Comparison of ENCODE assay signal across 12 mouse cellular contexts in genomic region chr4:141254234-141254633, GRCm38 (mm10). TPM values are rescaled to one million over a fixed set of nuclear protein-coding genes. Genes with fewer than 3 reads are reported as not detected.
DNase-seq lines count a peak whose midpoint lies in the region; ATAC-seq and TF ChIP-seq lines count a peak whose summit lies in the region.
"Had no signal": no experiment of that assay in that cellular context is flagged by ENCODE, and none has a peak within 500 bp of the region (broad histone marks: within the 10 kb centered on the region; RNA-seq: fewer than 3 reads in every experiment).

No protein-coding gene starts in this region.

- WGBS in embryonic facial prominence, embryonic 13.5 days = 71% methylated on average over 16 of the region's 16 CpGs
- WGBS in embryonic facial prominence, embryonic 10.5 days = 86% methylated on average over 16 of the region's 16 CpGs
- 74% methylated on average over 16 of the region's 16 CpGs for WGBS in kidney, embryonic 16.5 days

- H3K27ac ChIP-seq in embryonic facial prominence, embryonic 13.5 days = peak overlapping the region; percentile 34
- H3K27ac ChIP-seq in embryonic facial prominence, embryonic 10.5 days (replicated peaks) = no peak overlapping the region
- no peak overlapping the region for H3K27ac ChIP-seq in kidney, embryonic 16.5 days (ENCODE audit: low read length)
- H3K27ac ChIP-seq in ES-E14 (ENCODE audit: insufficient read depth, low read depth, low read length, poor library complexity, severe bottlenecking) = no peak overlapping the region
- H3K27ac ChIP-seq: liver, embryonic 12.5 days had no signal

- DNase-seq in embryonic facial prominence, embryonic 10.5 days (ENCODE audit: low spot score) = no peak
- DNase-seq in kidney, postnatal 25 days = peak; percentile 47 to 57
- no peak for DNase-seq in ES-E14 (ENCODE audit: low read depth, low spot score)
- DNase-seq in lung, postnatal 10 days = peak; percentile 76
- DNase-seq in MN1 (ENCODE audit: low spot score) = no peak
- DNase-seq in frontal cortex, postnatal 14 days (ENCODE audit: low spot score in 2 of 2) = no peak
- DNase-seq: B cell, adult 2 months had no signal

- H3K4me1 ChIP-seq in embryonic facial prominence, embryonic 13.5 days = peaks cover 8% of the 10 kb centered on the region; the same call in 1 of the 2 replicates
- peaks cover 8% of the 10 kb centered on the region; the same call in 1 of the 2 replicates for H3K4me1 ChIP-seq in embryonic facial prominence, embryonic 10.5 days
- no peaks in the 10 kb centered on the region for H3K4me1 ChIP-seq in kidney, embryonic 16.5 days (ENCODE audit: insufficient read depth, low read length)
- H3K4me1 ChIP-seq in ES-E14 (ENCODE audit: control insufficient read depth in 2 of 2, insufficient read depth in 2 of 2, low read length in 2 of 2, poor library complexity in 1 of 2) = peaks cover 3 to 11% of the 10 kb centered on the region in 2 experiments
- H3K4me1 ChIP-seq: liver, embryonic 12.5 days had no signal

- peaks cover 45% of the 10 kb centered on the region for H3K36me3 ChIP-seq in embryonic facial prominence, embryonic 13.5 days
- H3K36me3 ChIP-seq in embryonic facial prominence, embryonic 10.5 days (replicated peaks) = peaks cover 26% of the 10 kb centered on the region
- 0 out of 2 replicates have a peak, but pooled peaks cover 4% of the 10 kb centered on the region for H3K36me3 ChIP-seq in kidney, embryonic 16.5 days (ENCODE audit: insufficient read depth, low read length)
- H3K36me3 ChIP-seq in ES-E14 (ENCODE audit: control insufficient read depth, insufficient read depth, low read length, poor library complexity, severe bottlenecking) = no peaks in the 10 kb centered on the region
- H3K36me3 ChIP-seq: liver, embryonic 12.5 days had no signal

- no peak overlapping the region for H3K9ac ChIP-seq in embryonic facial prominence, embryonic 13.5 days
- H3K9ac ChIP-seq in kidney, embryonic 16.5 days (replicated peaks; ENCODE audit: low read length) = no peak overlapping the region
- H3K9ac ChIP-seq in ES-E14 (ENCODE audit: insufficient read depth, low read depth, low read length, poor library complexity, severe bottlenecking) = 0 out of 2 replicates have a peak overlapping the region, but pooled peaks have one; percentile 1
- H3K9ac ChIP-seq: liver, embryonic 12.5 days had no signal

- no peaks in the 10 kb centered on the region for H3K9me3 ChIP-seq in embryonic facial prominence, embryonic 13.5 days
- H3K9me3 ChIP-seq in embryonic facial prominence, embryonic 10.5 days = no peaks in the 10 kb centered on the region; the same call in 1 of the 2 replicates
- H3K9me3 ChIP-seq in kidney, embryonic 16.5 days (ENCODE audit: low read length) = peaks cover 4% of the 10 kb centered on the region
- H3K9me3 ChIP-seq in ES-E14 (ENCODE audit: control insufficient read depth, insufficient read depth, low read depth, low read length) = no peaks in the 10 kb centered on the region
- H3K9me3 ChIP-seq: liver, embryonic 12.5 days had no signal

- H3K4me2 ChIP-seq in embryonic facial prominence, embryonic 13.5 days = 0 out of 2 replicates have a peak overlapping the region, but pooled peaks have one; percentile 3
- no peak overlapping the region for H3K4me2 ChIP-seq in kidney, embryonic 16.5 days (replicated peaks; ENCODE audit: low read depth, low read length)
- H3K4me2 ChIP-seq: liver, embryonic 12.5 days had no signal

- in situ Hi-C loops in ES-E14 (cut with MboI; ENCODE audit: low sequenced_read_pairs in 2 of 2, unreplicated experiment in 2 of 2) = no loop called here

- no peak overlapping the region for H3K4me3 ChIP-seq in embryonic facial prominence, embryonic 13.5 days
- no peak overlapping the region for H3K4me3 ChIP-seq in embryonic facial prominence, embryonic 10.5 days
- H3K4me3 ChIP-seq in kidney, embryonic 16.5 days (ENCODE audit: low read length) = no peak overlapping the region
- peak overlapping the region; percentile 11 to 26; a peak in 3 of 4 replicates for H3K4me3 ChIP-seq in ES-E14 (ENCODE audit: insufficient read depth in 1 of 2, low read depth in 1 of 2, low read length in 2 of 2, poor library complexity in 1 of 2, severe bottlenecking in 1 of 2)
- H3K4me3 ChIP-seq: liver, embryonic 12.5 days had no signal

- H3K27me3 ChIP-seq in embryonic facial prominence, embryonic 13.5 days = peaks cover 16% of the 10 kb centered on the region
- peaks cover 26% of the 10 kb centered on the region for H3K27me3 ChIP-seq in embryonic facial prominence, embryonic 10.5 days (replicated peaks; ENCODE audit: low read depth, poor library complexity, severe bottlenecking)
- peaks cover 3% of the 10 kb centered on the region for H3K27me3 ChIP-seq in kidney, embryonic 16.5 days (ENCODE audit: insufficient read depth, low read length)

- ATAC-seq in embryonic facial prominence, embryonic 13.5 days (ENCODE audit: insufficient number of reproducible peaks, insufficient read depth, low FRiP score, low TSS enrichment, low read depth) = no peak
- no peak; the same call in 1 of the 2 replicates for ATAC-seq in kidney, embryonic 16.5 days (ENCODE audit: low FRiP score, low TSS enrichment)
- ATAC-seq: inflammation-experienced regulatory T-cells, adult 6 months; liver, embryonic 12.5 days had no signal

TF ChIP-seq in ES-E14, 5 proteins besides CTCF, POLR2A, EP300 and RAD21:
- TF ChIP-seq CHD2 (IDR thresholded peaks at IDR 0.05; ENCODE audit: low read depth, low read length) (no peak), MAFK (IDR thresholded peaks at IDR 0.05; ENCODE audit: insufficient read depth, low read depth, low read length) (no peak), ZC3H11A (IDR thresholded peaks at IDR 0.05; ENCODE audit: borderline replicate concordance, low read depth, low read length) (no peak), HCFC1 (IDR thresholded peaks at IDR 0.05; ENCODE audit: borderline replicate concordance, insufficient read depth, low read length) (no peak), ZNF384 (IDR thresholded peaks at IDR 0.05; ENCODE audit: low read depth, low read length) (no peak)
TF ChIP-seq in ES-E14: peak in this region for 0.

RNA-seq across cellular contexts. Expression of gene Arhgef19, which starts 14.9 kb away (rescaled TPM):
- polyA plus RNA-seq in embryonic facial prominence, embryonic 13.5 days (2015; fragmentation: Nextera tagmentation; extraction: Ambion mirVana) = 18.9 and 23.3 TPM in 2 replicates
- 6.1 and 8.7 TPM in 2 replicates for polyA plus RNA-seq in embryonic facial prominence, embryonic 10.5 days (2016; fragmentation: Nextera tagmentation; extraction: Ambion mirVana)
- polyA plus RNA-seq in kidney, embryonic 16.5 days (2015; fragmentation: Nextera tagmentation; extraction: Ambion mirVana) = 9.6 and 11.2 TPM in 2 replicates
- 1.7 and 2.3 TPM in 2 replicates for total RNA-seq in ES-E14 (2012; rRNA removed)
- total RNA-seq: neutrophil, adult 5-6 weeks had no signal
- polyA plus RNA-seq: inflammation-experienced regulatory T-cells, adult 6 months had no signal

RNA-seq across cellular contexts. Expression of gene Rsg1, which starts 40.5 kb away (rescaled TPM):
- 7.4 and 7.9 TPM in 2 replicates for polyA plus RNA-seq in embryonic facial prominence, embryonic 13.5 days (2015; fragmentation: Nextera tagmentation; extraction: Ambion mirVana)
- 8.4 and 8.5 TPM in 2 replicates for polyA plus RNA-seq in embryonic facial prominence, embryonic 10.5 days (2016; fragmentation: Nextera tagmentation; extraction: Ambion mirVana)
- polyA plus RNA-seq in kidney, embryonic 16.5 days (2015; fragmentation: Nextera tagmentation; extraction: Ambion mirVana) = 8.1 and 9.2 TPM in 2 replicates
- 2.9 and 4.7 TPM in 2 replicates for total RNA-seq in ES-E14 (2012; rRNA removed)

RNA-seq across cellular contexts. Expression of gene Epha2, which starts 46.8 kb away (rescaled TPM):
- polyA plus RNA-seq in embryonic facial prominence, embryonic 13.5 days (2015; fragmentation: Nextera tagmentation; extraction: Ambion mirVana) = 2.6 and 4.0 TPM in 2 replicates
- 2.4 and 3.0 TPM in 2 replicates for polyA plus RNA-seq in embryonic facial prominence, embryonic 10.5 days (2016; fragmentation: Nextera tagmentation; extraction: Ambion mirVana)
- 8.3 and 8.6 TPM in 2 replicates for polyA plus RNA-seq in kidney, embryonic 16.5 days (2015; fragmentation: Nextera tagmentation; extraction: Ambion mirVana)
- 256 and 507 TPM in 2 replicates for total RNA-seq in ES-E14 (2012; rRNA removed)
- polyA plus RNA-seq: inflammation-experienced regulatory T-cells, adult 6 months had no signal

Comparison
In these comparisons a context has a peak if more than half of its experiments do, and no peak if none do; other contexts are left out.
1. H3K4me3 ChIP-seq: peak in ES-E14 (2 of 2); none in embryonic facial prominence, embryonic 13.5 days (single experiment), embryonic facial prominence, embryonic 10.5 days (single experiment) and kidney, embryonic 16.5 days (single experiment).
2. DNase-seq: peak in kidney, postnatal 25 days (2 of 2) and lung, postnatal 10 days (single experiment); none in embryonic facial prominence, embryonic 10.5 days (single experiment), ES-E14 (single experiment), MN1 (single experiment) and frontal cortex, postnatal 14 days (0 of 2).